Mouse (Mus musculus): ENCODE data around the gene Myo16.

Myo16 gene

DNA sequence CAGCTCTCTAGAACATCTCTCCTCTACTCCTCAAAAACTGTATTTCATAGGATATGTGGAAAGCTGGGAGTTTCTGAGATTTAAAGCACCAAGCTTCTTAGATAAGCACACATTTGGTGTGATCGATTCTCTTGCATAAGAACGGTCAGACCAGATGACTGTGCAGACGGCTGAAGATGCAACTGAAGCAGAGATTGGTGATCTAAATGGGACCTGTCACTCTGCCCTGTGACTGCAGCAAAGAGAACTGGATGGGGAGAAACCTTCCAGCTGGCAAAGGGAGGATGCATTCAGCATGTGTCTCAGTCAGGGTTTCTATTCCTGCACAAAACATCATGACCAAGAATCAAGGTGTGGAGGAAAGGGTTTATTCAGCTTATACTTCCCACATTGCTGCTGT, 318.7 kb downstream of the Myo16 start:
- DNase-seq (ENCODE audit: low read depth, low spot score) = no peak

DNA sequence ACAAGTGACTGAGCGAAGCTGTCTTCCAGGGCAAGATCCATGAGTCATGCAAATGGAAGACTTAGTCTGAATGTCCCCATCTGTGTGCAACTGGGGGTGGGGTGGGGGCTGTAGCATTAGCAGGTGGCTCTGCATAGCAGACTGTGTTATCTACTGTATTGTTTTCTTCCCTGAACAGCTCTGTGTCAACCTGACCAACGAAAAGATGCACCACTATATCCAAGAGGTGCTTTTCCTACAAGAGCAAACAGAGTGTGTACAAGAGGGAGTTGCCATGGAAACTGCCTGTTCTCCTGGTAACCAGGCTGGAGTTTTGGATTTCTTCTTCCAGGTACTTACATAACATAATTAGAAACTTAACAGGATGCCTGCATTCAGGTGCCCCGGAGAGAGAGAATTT, 320.7 kb downstream of the Myo16 start:
- no peak for DNase-seq (ENCODE audit: low read depth, low spot score)

DNA sequence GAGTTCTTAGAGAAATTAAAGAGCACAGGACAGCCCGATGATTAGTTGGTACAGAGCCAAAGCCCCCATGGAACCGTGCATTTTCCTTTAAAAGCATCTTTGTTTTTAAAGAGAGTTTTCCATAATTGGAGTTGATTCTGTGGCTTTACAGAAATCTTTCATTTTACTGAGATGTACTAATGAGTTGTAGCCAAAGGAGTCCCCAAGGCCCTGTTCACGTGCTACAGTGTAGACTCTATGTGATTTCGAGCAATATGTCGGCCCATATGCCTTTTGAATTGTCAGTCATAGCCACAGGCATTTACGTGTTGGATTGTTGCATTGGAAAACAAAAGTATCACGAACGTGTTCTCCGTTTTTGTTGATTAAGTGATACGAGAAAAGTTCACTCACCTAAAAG, 325.3 kb downstream of the Myo16 start:
- DNase-seq (ENCODE audit: low read depth, low spot score) = no peak

DNA sequence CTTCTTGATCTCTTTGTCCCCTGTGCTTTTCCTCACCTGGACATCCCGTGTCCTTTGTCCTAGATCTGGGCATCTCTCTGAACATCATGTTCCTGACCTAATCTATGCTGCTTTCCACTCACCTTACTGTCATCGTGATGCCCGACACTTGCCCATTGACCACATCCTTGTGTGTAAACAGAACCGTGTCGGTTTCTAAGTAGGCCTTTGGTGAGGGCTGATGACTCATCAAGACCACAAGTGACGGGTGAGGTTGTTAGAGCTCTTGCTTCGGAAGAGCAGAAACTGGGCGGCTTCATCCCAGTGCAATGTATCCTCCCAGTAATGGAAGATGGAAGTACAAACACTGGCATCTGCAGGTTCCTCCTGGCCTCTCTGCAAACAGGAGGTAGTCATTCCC, 327.1 kb downstream of the Myo16 start:
- DNase-seq (ENCODE audit: low read depth, low spot score) = peak; percentile 68

DNA sequence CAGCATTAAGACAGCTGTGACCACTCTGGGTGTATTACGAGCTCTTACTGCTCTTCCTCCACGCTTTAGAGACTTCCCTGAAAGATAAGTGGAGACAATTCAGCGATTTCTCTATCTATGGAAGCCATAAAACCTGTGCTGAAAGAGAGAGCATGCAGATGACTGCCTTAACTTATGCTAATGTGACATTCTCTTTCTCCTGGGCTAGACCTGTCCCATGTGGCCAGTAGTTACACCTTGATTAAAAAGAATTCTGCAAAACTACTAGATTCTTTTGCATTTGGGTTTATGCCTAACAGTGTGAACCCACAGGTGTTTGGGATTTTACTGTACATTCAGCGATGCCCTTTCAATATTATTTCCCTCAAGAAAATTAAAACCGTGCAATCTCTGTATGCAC, 328.4 kb downstream of the Myo16 start:
- no peak for DNase-seq (ENCODE audit: low read depth, low spot score)

DNA sequence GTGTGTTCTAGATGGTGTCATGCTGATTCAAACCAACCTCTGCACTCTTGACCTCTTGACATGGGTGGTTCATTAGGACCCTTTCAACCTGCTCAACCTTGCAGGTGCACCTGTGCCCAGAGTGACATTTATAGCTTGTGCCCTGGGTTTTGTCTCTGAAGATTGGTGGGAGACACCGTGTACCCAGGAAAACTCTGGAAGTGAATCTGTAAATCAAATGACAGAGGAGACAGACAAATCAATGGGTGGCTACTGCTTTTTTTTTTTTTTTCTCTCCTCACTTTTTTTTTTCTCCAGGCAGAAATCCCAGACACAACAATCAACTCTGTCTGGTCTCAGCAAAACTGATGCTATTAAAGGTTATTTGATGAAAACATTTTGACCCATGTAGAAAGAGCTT, 329.2 kb downstream of the Myo16 start:
- DNase-seq (ENCODE audit: low read depth, low spot score) = no peak

DNA sequence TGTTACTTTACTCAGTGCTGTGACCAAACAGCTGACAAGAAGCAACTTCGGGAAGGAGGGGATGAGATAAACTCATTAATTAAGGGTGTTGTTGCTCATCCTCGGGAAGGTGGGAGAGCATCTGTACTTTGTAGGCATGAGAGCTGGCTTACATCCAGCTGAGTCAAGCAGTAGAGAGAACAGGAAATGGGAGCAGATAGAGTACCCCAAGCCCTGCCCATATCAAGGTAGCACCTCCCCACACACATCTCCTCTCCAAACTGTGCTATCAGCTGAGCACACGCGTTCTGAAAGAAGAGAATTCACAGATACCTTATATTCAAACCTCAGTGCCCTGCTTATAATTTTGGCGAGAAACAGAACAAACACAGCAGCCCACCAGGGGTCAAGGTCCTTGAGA, 330.1 kb downstream of the Myo16 start:
- no peak for DNase-seq (ENCODE audit: low read depth, low spot score)

DNA sequence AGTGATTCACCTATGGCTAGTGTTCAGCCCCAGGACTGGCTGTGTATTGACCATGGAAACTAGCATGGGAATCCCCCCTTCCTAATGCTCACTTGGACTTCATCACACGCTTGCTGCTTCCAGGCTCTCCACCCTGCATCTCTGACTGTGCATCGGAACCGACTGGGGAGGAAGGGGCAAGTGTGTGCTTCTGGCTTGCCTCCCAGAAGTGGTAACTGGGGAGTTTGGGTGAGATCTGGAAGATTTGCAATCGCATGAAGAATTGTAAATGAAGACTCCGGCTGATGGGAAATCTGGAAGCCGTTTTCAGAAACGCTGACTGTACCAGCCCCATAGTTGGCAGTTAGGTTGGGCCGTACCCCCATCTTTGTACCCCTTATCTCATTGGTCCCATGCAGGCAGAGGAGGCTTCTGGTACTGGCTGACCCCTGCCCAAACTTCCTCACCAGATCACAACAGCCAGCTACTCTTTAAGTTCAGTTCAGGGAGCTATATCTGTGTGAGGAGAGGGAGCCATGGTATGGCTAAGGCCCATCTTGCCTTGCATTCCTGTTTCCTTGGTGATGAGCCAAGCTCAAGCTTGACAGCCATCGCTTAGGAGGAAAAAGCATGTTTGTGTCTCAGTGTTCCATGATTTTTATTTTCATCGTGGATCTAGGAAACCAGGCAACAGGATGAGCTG, 336.2 kb downstream of the Myo16 start:
- no peak for DNase-seq (ENCODE audit: low read depth, low spot score)

DNA sequence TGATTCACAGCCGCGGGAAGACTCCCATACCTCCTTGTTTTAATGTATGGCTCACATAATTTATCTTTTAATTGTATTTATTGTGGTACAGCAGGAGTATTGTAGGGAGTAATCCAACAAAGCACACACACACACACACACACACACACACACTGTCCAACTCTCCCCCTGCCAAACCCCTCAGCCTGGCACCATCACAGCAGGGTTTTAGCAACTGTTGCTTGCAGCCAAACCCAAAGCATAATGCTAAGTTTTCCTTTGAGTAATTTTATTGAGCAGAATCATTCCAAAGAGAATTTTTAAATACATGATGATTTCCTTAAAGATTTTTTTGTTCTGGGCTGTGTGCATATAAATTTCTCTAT, 336.7 kb downstream of the Myo16 start:
- DNase-seq (ENCODE audit: low read depth, low spot score) = no peak

DNA sequence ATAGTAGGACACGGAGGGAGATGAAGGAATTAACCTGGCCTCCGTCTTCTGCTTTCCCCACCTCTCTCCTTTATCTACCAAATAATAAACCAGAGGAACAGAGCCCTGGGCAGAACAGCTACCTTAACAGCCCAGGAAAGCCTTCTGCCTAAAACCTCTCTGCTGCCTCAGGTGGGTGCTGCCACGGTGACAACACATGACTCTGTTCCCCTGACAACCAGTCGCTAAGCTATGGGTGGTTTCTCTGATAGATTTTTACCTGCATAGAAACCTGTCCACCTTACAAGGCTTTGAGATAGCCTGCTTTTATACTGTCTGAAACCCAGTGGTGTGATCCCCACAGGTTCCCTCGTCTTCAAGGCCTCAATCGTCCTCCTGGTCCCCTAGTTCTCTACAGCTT, 337.2 kb downstream of the Myo16 start:
- DNase-seq (ENCODE audit: low read depth, low spot score) = no peak

DNA sequence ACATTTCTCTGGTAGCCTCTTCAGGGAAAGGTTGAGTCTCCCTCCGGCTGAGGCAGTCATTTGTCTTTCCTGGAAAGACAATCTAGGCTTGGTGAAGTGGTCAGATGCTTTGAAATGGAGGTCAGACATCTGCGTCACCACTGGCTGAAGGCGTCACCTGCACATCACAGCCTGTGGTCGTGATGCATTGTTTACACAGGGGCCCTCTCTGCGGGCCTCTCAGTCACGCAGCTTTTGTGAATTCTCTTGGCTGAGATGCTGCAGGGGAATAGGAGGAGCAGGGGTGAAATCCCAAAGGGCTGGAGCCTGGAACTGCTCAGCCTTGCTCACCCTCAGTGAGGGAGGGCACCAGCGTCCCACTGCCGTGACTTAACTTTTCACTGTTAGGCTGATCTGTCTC, 346.1 kb downstream of the Myo16 start:
- DNase-seq (ENCODE audit: low read depth, low spot score) = peak; percentile 50

DNA sequence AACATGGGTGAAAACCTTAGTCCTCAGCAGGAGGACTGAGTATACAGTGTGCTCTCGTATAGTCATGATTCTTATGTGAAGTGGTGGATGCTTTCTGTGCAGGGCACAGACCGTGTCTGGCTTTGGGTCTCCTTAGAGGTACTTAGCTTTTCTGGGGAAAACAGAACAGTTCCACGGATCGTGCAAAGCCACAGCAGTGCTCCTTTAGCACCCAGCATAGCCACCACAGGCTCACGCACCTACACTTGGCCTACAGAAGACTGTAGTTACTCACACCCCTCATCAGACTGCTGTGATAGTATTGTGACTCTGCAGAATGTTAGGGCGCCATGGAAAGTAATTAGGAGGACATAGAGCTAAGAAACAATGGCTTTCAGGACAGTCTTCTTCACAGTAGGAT, 346.8 kb downstream of the Myo16 start:
- no peak for DNase-seq (ENCODE audit: low read depth, low spot score)

DNA sequence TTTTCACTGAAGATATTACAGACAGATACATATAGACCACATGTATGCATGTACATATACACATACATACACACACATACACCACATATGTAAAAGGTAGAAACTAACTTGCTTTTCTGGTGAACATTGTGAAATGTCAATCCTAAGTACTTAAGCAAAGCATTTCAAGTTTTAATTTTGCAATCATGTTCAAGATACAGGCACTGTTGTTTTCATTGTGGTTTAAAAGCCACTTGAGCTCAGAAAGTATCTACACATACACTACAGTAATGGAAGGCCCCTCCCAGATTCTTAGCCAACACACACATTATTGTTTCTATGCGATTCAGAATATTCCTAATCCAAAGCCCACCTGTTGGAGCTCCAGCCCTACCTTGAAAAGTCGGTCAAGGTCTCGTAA, 348.0 kb downstream of the Myo16 start:
- no peak for DNase-seq (ENCODE audit: low read depth, low spot score)

DNA sequence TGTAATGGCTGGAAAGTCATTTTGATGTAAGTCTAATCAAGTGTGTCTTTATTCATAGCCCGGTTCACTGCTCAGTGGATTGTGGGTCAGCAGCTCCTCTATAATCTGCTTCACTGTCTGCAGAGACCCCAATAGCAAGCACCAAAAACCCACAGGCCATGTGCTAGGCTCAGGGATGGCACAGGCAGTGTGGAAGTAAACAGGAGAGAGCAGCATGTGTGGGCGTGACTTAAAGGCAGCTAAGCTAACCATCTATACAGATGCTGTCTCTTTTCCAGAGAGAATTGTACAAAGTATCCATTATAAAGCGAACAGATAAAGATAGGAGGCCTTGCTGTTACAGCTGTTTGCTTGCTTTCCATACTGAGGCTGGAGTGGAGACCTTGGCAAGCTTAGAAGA, 358.4 kb downstream of the Myo16 start:
- no peak for DNase-seq (ENCODE audit: low read depth, low spot score)

DNA sequence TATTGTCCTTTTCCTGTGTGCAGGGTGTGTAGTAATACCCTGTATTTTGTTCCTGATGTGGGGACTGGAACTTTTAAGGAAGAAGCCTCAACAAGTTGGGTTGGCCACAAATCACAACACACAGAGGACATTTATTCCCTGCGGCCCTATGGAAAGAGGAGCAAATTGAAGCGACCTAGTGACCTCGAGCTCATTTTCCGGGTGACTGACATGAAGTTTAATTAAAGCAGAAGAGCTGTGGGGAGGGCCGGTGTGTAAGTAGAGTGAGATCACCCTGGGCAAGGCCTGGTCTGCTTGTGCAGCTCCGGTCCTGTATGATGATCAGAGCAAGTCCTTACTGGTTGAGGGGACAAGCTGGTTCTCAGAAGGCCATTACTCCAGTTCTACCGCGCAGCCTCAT, 363.7 kb downstream of the Myo16 start:
- DNase-seq (ENCODE audit: low read depth, low spot score) = no peak

DNA sequence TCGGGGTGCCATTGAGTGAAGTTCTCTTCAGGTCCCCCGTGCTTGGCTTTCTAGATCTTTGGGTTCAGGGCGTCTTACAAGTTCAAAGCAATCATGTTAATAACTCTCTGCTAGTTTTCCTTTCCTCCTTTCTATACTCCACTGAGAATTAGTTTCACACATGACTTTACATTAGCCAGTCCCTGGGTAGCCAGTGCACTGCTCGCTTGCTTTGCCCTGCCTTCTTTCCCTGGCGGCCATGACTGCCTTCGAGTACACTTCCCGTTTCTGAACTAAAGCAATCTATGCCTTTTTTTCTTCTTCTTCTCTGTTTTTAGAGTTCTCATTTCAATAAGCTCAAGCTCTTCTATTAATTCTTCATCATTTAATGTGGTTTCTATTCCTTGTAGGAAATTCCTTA, 365.6 kb downstream of the Myo16 start:
- DNase-seq (ENCODE audit: low read depth, low spot score) = no peak

DNA sequence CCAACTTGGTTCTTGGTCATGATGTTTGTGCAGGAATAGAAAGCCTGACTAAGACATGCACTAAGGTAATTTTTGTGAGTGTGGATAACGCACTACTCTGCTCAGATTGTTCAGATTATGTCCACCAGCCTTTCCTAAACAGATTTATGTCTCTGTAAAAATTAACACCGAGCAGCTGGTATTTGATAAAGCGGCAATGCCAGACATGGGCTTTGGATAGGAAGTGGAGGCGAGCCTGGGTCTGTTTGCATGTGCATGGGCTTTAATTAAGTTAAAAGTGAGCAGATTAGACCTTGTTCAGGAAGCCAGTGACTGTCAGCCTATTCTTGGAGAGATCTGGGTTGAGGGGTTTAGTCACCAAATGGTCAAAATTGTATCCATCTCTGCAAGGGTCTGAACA, 367.8 kb downstream of the Myo16 start:
- no peak for DNase-seq (ENCODE audit: low read depth, low spot score)

DNA sequence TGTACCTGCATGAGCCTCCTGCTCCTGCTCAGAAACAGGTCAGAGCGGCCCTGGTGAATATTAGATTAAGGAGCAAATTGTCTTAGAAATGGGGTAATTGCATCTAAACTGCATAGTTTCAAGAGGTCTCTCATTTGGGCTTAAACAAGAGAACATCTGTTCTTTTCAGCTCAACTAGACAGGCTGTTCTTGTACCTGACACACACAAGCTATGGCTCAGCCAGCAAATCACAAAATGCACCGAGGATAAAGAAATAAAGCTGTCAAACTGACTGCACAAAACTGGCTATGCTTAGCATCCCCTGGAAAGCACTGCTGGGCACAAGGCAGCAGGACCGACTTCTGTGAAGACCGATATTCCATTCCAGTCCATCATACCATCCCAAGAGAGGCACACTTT, 372.0 kb downstream of the Myo16 start:
- DNase-seq (ENCODE audit: low read depth, low spot score) = no peak

DNA sequence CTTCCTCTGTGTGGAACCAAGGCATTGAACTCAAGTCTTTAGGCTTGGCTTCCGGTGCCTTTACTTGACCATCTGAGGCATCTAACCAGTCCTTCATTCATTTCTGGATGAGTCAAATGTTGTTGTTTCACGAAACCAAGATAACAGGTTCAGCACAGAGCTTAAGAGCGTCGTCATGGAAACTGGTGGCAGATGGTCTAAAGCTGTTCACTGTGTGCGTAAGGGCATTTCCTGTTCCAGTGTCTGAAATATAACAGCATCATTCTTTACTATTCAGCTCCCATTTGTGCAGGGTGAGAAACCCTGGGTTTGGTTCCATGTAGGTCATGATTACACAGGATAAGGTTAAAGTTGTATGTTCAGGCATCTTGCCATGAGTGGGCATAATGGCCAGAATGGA, 372.9 kb downstream of the Myo16 start:
- peak; percentile 39 for DNase-seq (ENCODE audit: low read depth, low spot score)

DNA sequence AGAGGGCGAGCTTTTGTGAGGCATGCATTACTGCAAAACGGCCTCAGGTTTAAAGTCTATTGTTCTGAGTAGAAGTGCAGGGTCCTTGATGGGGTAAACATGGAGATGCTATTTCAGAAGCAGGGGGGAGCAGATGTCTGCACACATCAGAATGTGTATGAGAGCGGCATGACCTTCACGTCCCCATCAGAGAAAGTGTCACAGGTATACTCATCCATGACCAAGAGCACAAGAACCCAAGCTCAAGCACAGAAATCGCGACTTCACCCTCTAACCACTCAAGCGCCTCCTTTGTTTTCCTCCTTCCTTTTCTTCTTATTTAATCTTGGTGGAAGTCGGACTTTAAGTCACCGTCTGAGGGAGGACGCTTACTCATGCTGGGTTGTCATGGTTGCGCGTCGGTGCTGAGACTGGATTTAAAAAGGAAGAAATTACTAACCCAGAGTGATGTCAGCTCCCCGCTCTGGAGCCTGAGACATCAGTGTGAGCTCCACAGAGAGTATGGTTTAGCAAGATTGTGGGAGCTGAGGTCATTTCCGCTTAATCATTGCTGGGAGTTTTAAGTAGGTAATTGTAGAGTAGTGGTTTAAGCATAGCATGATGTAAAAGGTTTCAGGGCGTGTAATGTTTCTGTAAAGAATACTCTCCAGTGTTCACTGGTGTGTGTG, 381.0 kb downstream of the Myo16 start:
- peak; percentile 51 for DNase-seq (ENCODE audit: low read depth, low spot score)

DNA sequence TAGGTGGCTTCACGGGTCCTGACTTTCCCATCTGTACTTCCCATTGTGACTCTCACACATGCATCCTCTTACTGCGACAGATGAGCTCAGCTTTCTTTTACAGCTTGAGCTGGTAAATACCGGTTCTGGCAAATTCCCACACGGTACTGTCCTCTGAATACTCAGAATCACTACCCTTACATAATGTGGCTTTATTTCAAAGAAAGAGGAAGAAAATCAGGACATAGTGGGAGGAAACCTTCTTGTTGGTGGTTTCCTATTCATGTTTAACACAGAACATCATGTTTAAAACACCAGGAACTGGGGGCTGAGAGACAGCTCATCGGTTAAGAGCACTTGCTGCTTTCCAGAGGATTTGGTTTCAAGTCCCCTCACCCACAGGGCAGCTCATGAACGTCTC, 384.6 kb downstream of the Myo16 start:
- no peak for DNase-seq (ENCODE audit: low read depth, low spot score)

DNA sequence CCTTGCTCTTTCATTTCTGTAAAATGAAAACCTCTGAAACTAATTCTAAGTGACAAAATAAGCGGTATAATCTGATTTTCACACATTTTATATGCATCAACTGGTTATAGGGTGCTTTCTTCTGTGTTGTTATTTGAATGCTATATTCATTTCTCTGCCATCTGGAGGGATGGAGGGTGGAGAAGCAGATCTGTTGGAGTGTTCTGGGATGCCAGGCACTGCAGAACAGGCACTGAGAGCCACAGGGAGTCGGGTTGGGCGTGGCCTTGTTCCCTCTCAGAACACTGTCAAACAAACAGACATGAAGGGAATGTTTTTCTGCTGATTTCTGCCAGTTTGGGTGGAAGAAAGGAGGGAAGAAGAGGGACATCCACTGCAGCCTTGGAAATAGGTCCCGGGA, 386.0 kb downstream of the Myo16 start:
- no peak for DNase-seq (ENCODE audit: low read depth, low spot score)

DNA sequence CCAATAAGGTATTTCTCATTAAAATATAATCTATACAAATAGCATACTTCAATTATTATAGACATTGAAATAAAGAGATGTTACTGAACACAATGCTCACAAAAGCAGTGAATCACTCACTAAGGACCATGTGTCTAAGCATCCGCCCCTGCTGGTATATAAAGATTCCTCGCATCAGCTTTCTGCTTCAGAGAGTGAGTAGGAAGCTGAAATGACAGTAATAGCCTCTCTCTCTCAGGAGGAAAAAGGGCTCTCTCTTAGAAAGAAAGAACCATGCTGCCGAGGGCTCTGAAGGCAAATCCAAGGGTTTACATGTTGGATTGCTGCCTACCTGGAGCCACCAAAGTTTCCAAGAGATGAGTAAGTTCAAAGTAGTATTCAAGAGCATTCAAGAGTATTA, 392.2 kb downstream of the Myo16 start:
- DNase-seq (ENCODE audit: low read depth, low spot score) = no peak

DNA sequence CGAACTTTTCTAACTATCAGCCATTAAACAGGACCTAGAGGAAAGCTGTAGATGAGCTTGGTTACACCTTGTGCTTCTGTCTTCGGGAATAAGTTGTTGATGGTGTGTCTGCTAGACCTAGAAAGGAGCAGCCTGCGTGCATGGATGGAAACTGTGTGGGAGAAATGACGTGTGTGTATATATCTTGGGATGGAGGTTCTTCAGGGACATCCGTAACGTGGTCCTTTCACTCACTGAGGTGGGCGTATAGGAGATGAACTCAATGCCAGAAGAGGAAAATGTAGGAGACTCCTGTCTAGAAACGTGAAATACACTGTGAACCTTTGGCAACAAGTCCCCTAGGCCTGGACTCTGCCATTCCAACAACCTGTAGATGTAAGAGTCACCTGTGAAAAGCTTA, 392.8 kb downstream of the Myo16 start:
- no peak for DNase-seq (ENCODE audit: low read depth, low spot score)

Measured in CD4-positive helper T cell, adult 2 months (primary cell).